Mouse (Mus musculus) stomach, postnatal 0 days (tissue): ENCODE measurements at regions not wholly inside any gene's neighbourhood (a gene's known extent, or its start where the extent isn't known, plus 50 kb on each side); places are given as distances from the start of the nearest gene placed in this dataset.

Experiments used
- CTCF ChIP-seq: IDR thresholded peaks from 2 replicates; pipeline ENCODE4 v1.5.1; 2016; ENCODE audit warnings: antibody characterized with exemption, low read depth, mild to moderate bottlenecking, moderate library complexity
- EP300 ChIP-seq: optimal IDR thresholded peaks from 2 replicates; pipeline ENCODE3; 2016; ENCODE audit warnings: antibody characterized with exemption

DNA sequence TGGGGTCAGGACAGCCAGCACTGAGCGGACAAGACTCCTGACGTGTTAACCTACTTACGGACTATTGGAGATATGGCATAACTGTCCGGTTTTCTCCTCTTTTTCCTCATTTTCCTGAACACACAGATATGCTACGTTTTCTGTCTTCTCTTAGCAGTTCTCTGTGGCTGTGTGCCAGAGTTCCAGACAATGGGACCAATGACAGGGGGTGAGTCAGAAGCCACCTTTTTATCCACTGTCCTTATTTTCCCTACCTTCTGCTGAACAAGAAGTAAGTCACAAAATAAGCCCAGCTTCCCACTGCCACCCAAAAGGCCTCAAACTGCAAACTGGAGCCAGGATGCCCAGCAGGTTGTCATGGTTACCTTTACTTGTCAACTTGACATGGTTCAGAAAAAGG is 353.6 kb downstream of the Tns1 start:
- no peak for TF ChIP-seq CTCF
- TF ChIP-seq EP300: no peak
